8 mouse cellular contexts compared by ENCODE assay signal in the genomic region with DNA sequence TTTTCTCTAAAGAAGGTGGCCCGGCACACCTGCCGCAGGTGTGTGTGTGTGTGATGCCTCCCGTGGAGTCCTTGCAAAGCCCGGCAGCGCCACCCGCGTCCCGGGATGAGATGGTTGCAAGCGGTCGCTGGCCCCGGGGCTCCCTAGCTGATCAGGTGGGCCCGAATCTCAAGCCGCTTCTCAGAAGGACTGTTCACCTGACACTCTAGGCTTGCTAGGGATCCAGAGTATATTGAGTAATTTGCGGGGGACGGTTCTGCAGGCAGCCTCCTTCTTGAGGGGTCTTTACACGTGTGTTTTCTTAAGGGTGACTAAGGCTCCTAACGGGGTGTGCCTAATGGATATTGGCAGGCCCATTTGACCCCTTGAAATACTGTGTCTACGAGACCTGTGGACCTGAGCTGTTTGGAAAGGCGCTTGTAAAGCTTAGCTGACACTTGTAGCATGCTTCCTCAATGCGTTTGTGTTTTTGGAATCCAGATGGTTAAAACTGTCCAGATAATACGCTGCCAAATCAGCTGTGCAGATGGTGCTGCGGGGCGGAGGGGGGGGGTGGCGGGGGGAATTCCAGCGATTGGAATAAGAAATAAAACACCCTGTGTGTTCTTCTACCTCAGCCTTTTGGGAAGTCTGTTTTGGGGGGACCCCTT. TPM values are rescaled to one million over a fixed set of nuclear protein-coding genes. Genes with fewer than 3 reads are reported as not detected.
DNase-seq lines count a peak whose midpoint lies in the region; ATAC-seq and TF ChIP-seq lines count a peak whose summit lies in the region.

No protein-coding gene starts in this region.

- H3K9me3 ChIP-seq in E14TG2a.4 (ENCODE audit: low read length): no peaks in the 10 kb centered on the region
- H3K9me3 ChIP-seq in midbrain, embryonic 10.5 days (replicated peaks): no peaks in the 10 kb centered on the region

- TF ChIP-seq POLR2A in small intestine, adult 2 months (IDR thresholded peaks at IDR 0.05; ENCODE audit: low read depth, low read length): no peak

- intact Hi-C loops in heart, postnatal 25 days (cut with DNase I): no loop called here
- intact Hi-C loops in left cerebral cortex, postnatal 4 days (cut with DNase I): loop anchor here (5.0 kb wide), 1 partner anchor 358 kb away; no protein-coding TSS in a partner anchor

- H3K27me3 ChIP-seq in E14TG2a.4 (ENCODE audit: insufficient read depth, low read length): peaks cover 14% of the 10 kb centered on the region
- H3K27me3 ChIP-seq in midbrain, embryonic 10.5 days (ENCODE audit: low read depth, poor library complexity, severe bottlenecking): peaks cover 31% of the 10 kb centered on the region
- peaks cover 5% of the 10 kb centered on the region; the same call in 1 of the 2 replicates for H3K27me3 ChIP-seq in small intestine, adult 2 months (ENCODE audit: control insufficient read depth, insufficient read depth, low read length)

- WGBS in midbrain, embryonic 10.5 days: 5% methylated on average over 25 of the region's 25 CpGs
- 2% methylated on average over 25 of the region's 25 CpGs for WGBS in small intestine, adult 2 months

- H3K27ac ChIP-seq in midbrain, embryonic 10.5 days (replicated peaks): peak overlapping the region; percentile 89
- H3K27ac ChIP-seq in small intestine, adult 2 months (ENCODE audit: insufficient read depth, low read depth, low read length): peak overlapping the region; percentile 75

- peak overlapping the region; percentile 86 for H3K4me3 ChIP-seq in E14TG2a.4 (replicated peaks; ENCODE audit: low read length)
- peak overlapping the region; percentile 83 for H3K4me3 ChIP-seq in midbrain, embryonic 10.5 days
- peak overlapping the region; percentile 72 for H3K4me3 ChIP-seq in small intestine, adult 2 months (ENCODE audit: low read depth, low read length)

- peaks cover 12% of the 10 kb centered on the region; the same call in 1 of the 2 replicates for H3K36me3 ChIP-seq in E14TG2a.4 (ENCODE audit: insufficient read depth, low read length)
- H3K36me3 ChIP-seq in midbrain, embryonic 10.5 days: no peaks in the 10 kb centered on the region
- H3K36me3 ChIP-seq in small intestine, adult 2 months (ENCODE audit: control insufficient read depth, insufficient read depth, low read length): no peaks in the 10 kb centered on the region

- peaks cover 42% of the 10 kb centered on the region for H3K4me1 ChIP-seq in E14TG2a.4 (replicated peaks; ENCODE audit: low read depth, low read length)
- peaks cover 36% of the 10 kb centered on the region for H3K4me1 ChIP-seq in midbrain, embryonic 10.5 days
- peaks cover 5% of the 10 kb centered on the region; the same call in 1 of the 2 replicates for H3K4me1 ChIP-seq in small intestine, adult 2 months (ENCODE audit: control insufficient read depth, insufficient read depth, insufficient read length, low read length)

- no peak for TF ChIP-seq CTCF in E14TG2a.4 (conservative IDR thresholded peaks at IDR 0.05; ENCODE audit: low read length)
- peak; percentile 11; the same call in 1 of the 2 replicates for TF ChIP-seq CTCF in small intestine, adult 2 months (IDR thresholded peaks at IDR 0.05; ENCODE audit: extremely low read depth, insufficient read length, insufficient replicate concordance, low read depth, low read length)

- ATAC-seq in erythroid progenitor cell, adult 5-6 weeks (replicated peaks; ENCODE audit: low FRiP score, poor library complexity, severe bottlenecking): peak; percentile 30; the same call in 1 of the 2 replicates

- DNase-seq in adrenal gland, postnatal 36 days: peak; percentile 11 to 40
- peak; percentile 14 for DNase-seq in heart, postnatal 25 days (ENCODE audit: low spot score)
- DNase-seq in left cerebral cortex, postnatal 4 days: peak; percentile 25
- DNase-seq in midbrain, embryonic 10.5 days (ENCODE audit: low spot score): peak; percentile 24
- no peak for DNase-seq in layer of hippocampus, adult 11-12 months (ENCODE audit: low spot score)

RNA-seq across cellular contexts. Expression of a gene that starts 0.9 kb away (rescaled TPM):
- 10 to 100 TPM; 10.1 to 10.5 TPM for total RNA-seq in adrenal gland, postnatal 36 days (2021)
- total RNA-seq in erythroid progenitor cell, adult 5-6 weeks (2015; ENCODE audit: low replicate concordance): 43.2 and 55.8 TPM in 2 replicates
- 30.9 and 54.2 TPM in 2 replicates for total RNA-seq in erythroid progenitor cell, adult 5-6 weeks (2017; ENCODE audit: low replicate concordance)
- 10 to 100 TPM; 14.6 to 18.3 TPM for total RNA-seq in heart, postnatal 25 days (2021)
- total RNA-seq in left cerebral cortex, postnatal 4 days (2021): 10 to 100 TPM; 18.5 to 20.0 TPM
- polyA plus RNA-seq in midbrain, embryonic 10.5 days (2016; fragmentation: Nextera tagmentation; extraction: Ambion mirVana): 4.6 and 5.9 TPM in 2 replicates
- 5.0 and 17.9 TPM in 2 replicates for polyA plus RNA-seq in small intestine, adult 2 months (2012; rRNA removed)
